Mouse (Mus musculus) G1E (cell line): ENCODE measurements around the gene Hsd17b3.
A peak's percentile ranks its signal among the peaks of the same experiment; 100 is the strongest.

ENCODE experiments used
- CTCF ChIP-seq: IDR thresholded peaks from 2 replicates; pipeline ENCODE4 v1.5.1; 2012; ENCODE audit warnings: low read depth, low read length, inconsistent platforms, mixed read lengths
- GATA1 ChIP-seq: IDR thresholded peaks from 2 replicates; pipeline ENCODE4 v1.6.1; 2012; ENCODE audit warnings: borderline replicate concordance, low read length, inconsistent platforms, mixed read lengths
- GATA2 ChIP-seq: IDR thresholded peaks from 2 replicates; pipeline ENCODE4 v1.6.1; 2012; ENCODE audit warnings: low read depth, low read length, inconsistent platforms, borderline replicate concordance
- POLR2AphosphoS5 ChIP-seq: IDR thresholded peaks from 2 replicates; pipeline ENCODE4 v1.6.1; 2012; ENCODE audit warnings: low read depth, low read length, inconsistent platforms; ENCODE audit not compliant: insufficient replicate concordance
- TAL1 ChIP-seq: conservative IDR thresholded peaks from 2 replicates; pipeline ENCODE4 v1.6.1; 2012; ENCODE audit warnings: low read depth, low read length, inconsistent platforms, mixed read lengths

GRCm38 (mm10) chr13:64100186-64100585 is 11.2 kb upstream of the Hsd17b3 start:
- peak; percentile 69 for TF ChIP-seq CTCF
- no peak for TF ChIP-seq POLR2AphosphoS5
- TF ChIP-seq GATA1: no peak
- no peak for TF ChIP-seq TAL1
- TF ChIP-seq GATA2: no peak
